Mouse (Mus musculus) limb, embryonic 14.5 days (tissue): Measurements from ENCODE around the gene Pitpnm2. TPM values are rescaled to one million over a fixed set of nuclear protein-coding genes. Genes with fewer than 3 reads are reported as not detected.
A peak's percentile ranks its signal among the peaks of the same experiment; 100 is the strongest.

Source experiments
- ATAC-seq: fragments of 200-750 bp; cut with Nextera tagmentation; 2 replicates; pipeline ENCODE4 v1.8.0; 2017; ENCODE audit warnings: low read depth, moderate number of reproducible peaks, moderate TSS enrichment; ENCODE audit not compliant: low FRiP score
- DNase-seq: peaks from one replicate; pipeline ENCODE4 v3.0.0-alpha.2; 2015; ENCODE audit warnings: low spot score
- H3K27ac ChIP-seq: fragments of 300-500 bp; sonication (generic); replicated peaks from 2 replicates; pipeline ENCODE4 v1.5.1; 2014; ENCODE audit warnings: low read depth, mild to moderate bottlenecking, low read length, moderate library complexity, mixed read lengths
- H3K27me3 ChIP-seq: fragments of 300-500 bp; sonication (generic); 2 replicates; pipeline ENCODE4 v1.6.1; 2014; ENCODE audit warnings: low read length, mixed read lengths; ENCODE audit not compliant: control insufficient read depth, insufficient read depth
- H3K36me3 ChIP-seq: fragments of 300-500 bp; sonication (generic); 2 replicates; pipeline ENCODE4 v1.6.1; 2014; ENCODE audit warnings: mild to moderate bottlenecking, low read length, moderate library complexity, mixed read lengths; ENCODE audit not compliant: control insufficient read depth, insufficient read depth
- H3K4me1 ChIP-seq: fragments of 300-500 bp; sonication (generic); 2 replicates; pipeline ENCODE4 v1.6.1; 2014; ENCODE audit warnings: antibody characterized with exemption, low read length, mixed read lengths; ENCODE audit not compliant: control insufficient read depth, insufficient read depth
- H3K4me2 ChIP-seq: fragments of 300-500 bp; sonication (generic); replicated peaks from 2 replicates; pipeline ENCODE4 v1.6.1; 2014; ENCODE audit warnings: low read depth, mild to moderate bottlenecking, low read length, moderate library complexity; ENCODE audit not compliant: severe bottlenecking
- H3K4me3 ChIP-seq: fragments of 300-500 bp; sonication (generic); replicated peaks from 2 replicates; pipeline ENCODE4 v1.5.1; 2014; ENCODE audit warnings: low read length
- H3K9ac ChIP-seq: fragments of 300-500 bp; sonication (generic); 2 replicates; pipeline ENCODE4 v1.6.1; 2014; ENCODE audit warnings: mild to moderate bottlenecking, low read depth, low read length, moderate library complexity; ENCODE audit not compliant: severe bottlenecking
- H3K9me3 ChIP-seq: fragments of 300-500 bp; sonication (generic); 2 replicates; pipeline ENCODE4 v1.6.1; 2016; ENCODE audit warnings: low read length; ENCODE audit not compliant: control insufficient read depth
- POLR2A ChIP-seq: fragments of 200-500 bp; IDR thresholded peaks from 2 replicates; pipeline ENCODE4 v1.8.0; 2012; ENCODE audit warnings: inconsistent platforms, mild to moderate bottlenecking, moderate library complexity, borderline replicate concordance; ENCODE audit not compliant: insufficient read depth, insufficient read length; ENCODE audit errors: extremely low read depth
- WGBS: fragments of 180-500 bp; shearing (Covaris S2); extraction: QIAGEN DNeasy Blood & Tissue Kit; methylation state at CpG from one replicate; pipeline ENCODE4 v1.1.7; 2014; 5-methylcytosine and 5-hydroxymethylcytosine counted together
- polyA plus RNA-seq, 2 experiments: library from polyadenylated mRNA; depleted of rRNA in 1 of 2; stranded (reverse) in 1 of 2; unstranded in 1 of 2; fragments of >200 nt; fragmentation: Nextera tagmentation in 1 of 2; extraction: Ambion mirVana in 1 of 2; gene quantifications; 2 replicates each; pipeline versions ENCODE4 v1.2.1 to v1.2.3; 2012 to 2014

Pitpnm2 gene
- polyA plus RNA-seq, 2 experiments, result 8.2 to 37.1 TPM

- Histone ChIP-seq H3K9me3 (no peaks in the 10 kb centered on the region), H3K27me3 (no peaks in the 10 kb centered on the region), H3K9ac (no peak overlapping the region), H3K4me1 (peaks cover 18% of the 10 kb centered on the region), H3K4me3 (no peak overlapping the region), H3K36me3 (no peaks in the 10 kb centered on the region), H3K4me2 (no peak overlapping the region), H3K27ac (no peak overlapping the region)
- DNase-seq (no peak), ATAC-seq (no peak)
- no peak for TF ChIP-seq POLR2A
- 72% methylated on average over 12 of the region's 12 CpGs for WGBS
These were observed 68.9 kb downstream of the Pitpnm2 start for GRCm38 (mm10) chr5:124180500-124181167.

GRCm38 (mm10) chr5:124179411-124179810 is 70.1 kb downstream of the Pitpnm2 start:
- Histone ChIP-seq H3K4me3 (no peak overlapping the region), H3K36me3 (no peaks in the 10 kb centered on the region), H3K9ac (no peak overlapping the region), H3K4me2 (no peak overlapping the region), H3K27ac (no peak overlapping the region), H3K27me3 (no peaks in the 10 kb centered on the region), H3K9me3 (no peaks in the 10 kb centered on the region), H3K4me1 (peaks cover 9% of the 10 kb centered on the region)
- DNase-seq, result no peak
- no peak for ATAC-seq
- no peak for TF ChIP-seq POLR2A
- 86% methylated on average over 4 of the region's 4 CpGs for WGBS

- no peak overlapping the region for H3K4me2 ChIP-seq
- no peak for ATAC-seq
- TF ChIP-seq POLR2A, result no peak
These were observed 72.8 kb downstream of the Pitpnm2 start for GRCm38 (mm10) chr5:124176726-124177132.

GRCm38 (mm10) chr5:124175138-124175537 is 74.4 kb downstream of the Pitpnm2 start:
- no peaks in the 10 kb centered on the region for H3K36me3 ChIP-seq
- no peak overlapping the region for H3K9ac ChIP-seq
- TF ChIP-seq POLR2A, result no peak
- DNase-seq (peak; percentile 53), ATAC-seq (peak; percentile 75; the same call in 1 of the 2 replicates)
- H3K27me3 ChIP-seq, result no peaks in the 10 kb centered on the region
- WGBS, result 39% methylated on average over 4 of the region's 4 CpGs
- H3K9me3 ChIP-seq, result no peaks in the 10 kb centered on the region
- no peak overlapping the region for H3K4me3 ChIP-seq
- no peak overlapping the region for H3K4me2 ChIP-seq
- peaks cover 6% of the 10 kb centered on the region; the same call in 1 of the 2 replicates for H3K4me1 ChIP-seq
- no peak overlapping the region for H3K27ac ChIP-seq

More at GRCm38 (mm10) chr5:124176726-124177132, 72.8 kb downstream of the Pitpnm2 start:
- H3K4me1 ChIP-seq, result peaks cover 6% of the 10 kb centered on the region; the same call in 1 of the 2 replicates
- DNase-seq, result peak; percentile 27
- no peak overlapping the region for H3K27ac ChIP-seq
- H3K4me3 ChIP-seq, result no peak overlapping the region
- no peaks in the 10 kb centered on the region for H3K27me3 ChIP-seq
- no peaks in the 10 kb centered on the region for H3K36me3 ChIP-seq
- 24% methylated on average over 7 of the region's 7 CpGs for WGBS
- H3K9me3 ChIP-seq, result no peaks in the 10 kb centered on the region
- no peak overlapping the region for H3K9ac ChIP-seq

- DNase-seq (no peak), ATAC-seq (no peak)
- Histone ChIP-seq H3K27me3 (no peaks in the 10 kb centered on the region), H3K36me3 (no peaks in the 10 kb centered on the region), H3K9ac (no peak overlapping the region), H3K4me3 (no peak overlapping the region), H3K9me3 (no peaks in the 10 kb centered on the region), H3K4me2 (no peak overlapping the region), H3K27ac (no peak overlapping the region), H3K4me1 (peaks cover 6% of the 10 kb centered on the region; the same call in 1 of the 2 replicates)
- 82% methylated on average over 15 of the region's 15 CpGs for WGBS
- TF ChIP-seq POLR2A, result no peak
These were observed 76.3 kb downstream of the Pitpnm2 start for GRCm38 (mm10) chr5:124173012-124173985.
